Mouse (Mus musculus) kidney, adult 2 months (tissue): Measurements from ENCODE around the gene Arpc2. TPM values are rescaled to one million over a fixed set of nuclear protein-coding genes. Genes with fewer than 3 reads are reported as not detected.

Experiments used
- DNase-seq: peaks from one replicate; pipeline ENCODE4 v3.0.0; 2021
- H3K27ac ChIP-seq: fragments of 200-500 bp; 2 replicates; pipeline ENCODE4 v1.5.1; 2012; ENCODE audit warnings: low read depth, low read length, control low read depth, inconsistent platforms; ENCODE audit not compliant: insufficient read depth
- H3K27me3 ChIP-seq: fragments of 200-500 bp; replicated peaks from 2 replicates; pipeline ENCODE4 v1.6.1; 2012; ENCODE audit warnings: mild to moderate bottlenecking, moderate library complexity, low read length, inconsistent platforms; ENCODE audit not compliant: control insufficient read depth, insufficient read depth
- H3K36me3 ChIP-seq: fragments of 200-500 bp; 2 replicates; pipeline ENCODE4 v1.6.1; 2012; ENCODE audit warnings: mild to moderate bottlenecking, moderate library complexity, low read length, inconsistent platforms; ENCODE audit not compliant: control insufficient read depth, insufficient read depth
- H3K4me1 ChIP-seq: fragments of 200-500 bp; 2 replicates; pipeline ENCODE4 v1.6.1; 2011; ENCODE audit warnings: low read length; ENCODE audit not compliant: control insufficient read depth, insufficient read depth
- H3K4me3 ChIP-seq: fragments of 200-500 bp; 2 replicates; pipeline ENCODE4 v1.5.1; 2011; ENCODE audit warnings: mild to moderate bottlenecking, low read depth, low read length, control low read depth; ENCODE audit not compliant: insufficient read depth
- CTCF ChIP-seq: fragments of 200-500 bp; conservative IDR thresholded peaks from 2 replicates; pipeline ENCODE4 v1.5.1; 2011; ENCODE audit warnings: low read depth, mild to moderate bottlenecking, control low read depth, low read length, moderate library complexity, mixed read lengths; ENCODE audit not compliant: insufficient read depth, insufficient read length
- POLR2A ChIP-seq: fragments of 200-500 bp; IDR thresholded peaks from one replicate; pipeline ENCODE4 v1.6.1; 2011; ENCODE audit warnings: low read depth, low read length, control low read depth
- WGBS: fragments of 180-500 bp; shearing (Covaris S2); methylation state at CpG from one replicate; pipeline ENCODE4 v1.1.7; 2018; 5-methylcytosine and 5-hydroxymethylcytosine counted together
- polyA plus RNA-seq: library from polyadenylated mRNA; depleted of rRNA; stranded (reverse); fragments of >200 nt; gene quantifications from 2 replicates; pipeline ENCODE4 v1.2.3, GENCODE M21; 2012

Arpc2 gene
- polyA plus RNA-seq, 1 experiment: 124 TPM

- no peak for DNase-seq
- H3K36me3 ChIP-seq: peaks cover 21% of the 10 kb centered on the region
- H3K4me1 ChIP-seq: no peaks in the 10 kb centered on the region
- TF ChIP-seq POLR2A (no peak), CTCF (no peak)
- H3K4me3 ChIP-seq: no peak overlapping the region
- 95% methylated on average over 8 of the region's 8 CpGs for WGBS
- no peaks in the 10 kb centered on the region for H3K27me3 ChIP-seq
- no peak overlapping the region for H3K27ac ChIP-seq
Measured at GRCm38 (mm10) chr1:74255704-74256345, 19.9 kb downstream of the Arpc2 start.

- H3K27me3 ChIP-seq: no peaks in the 10 kb centered on the region
- no peak overlapping the region for H3K27ac ChIP-seq
- DNase-seq: no peak
- no peaks in the 10 kb centered on the region for H3K4me1 ChIP-seq
- H3K4me3 ChIP-seq: no peak overlapping the region
- WGBS: 84% methylated on average over 4 of the region's 4 CpGs
- TF ChIP-seq POLR2A (no peak), CTCF (no peak)
- peaks cover 18% of the 10 kb centered on the region for H3K36me3 ChIP-seq
Measured at GRCm38 (mm10) chr1:74256782-74257181, 20.9 kb downstream of the Arpc2 start.

- WGBS: 68% methylated on average over 6 of the region's 6 CpGs
Measured at GRCm38 (mm10) chr1:74262510-74262909, 26.6 kb downstream of the Arpc2 start.

GRCm38 (mm10) chr1:74268750-74269149 lies 32.9 kb downstream of the Arpc2 start:
- Histone ChIP-seq H3K36me3 (no peaks in the 10 kb centered on the region; the same call in 1 of the 2 replicates), H3K27me3 (no peaks in the 10 kb centered on the region), H3K27ac (no peak overlapping the region), H3K4me3 (no peak overlapping the region), H3K4me1 (no peaks in the 10 kb centered on the region)
- 85% methylated on average over 8 of the region's 8 CpGs for WGBS
- no peak for DNase-seq
- TF ChIP-seq CTCF (no peak), POLR2A (no peak)

More at GRCm38 (mm10) chr1:74262510-74262909, 26.6 kb downstream of the Arpc2 start:
- no peaks in the 10 kb centered on the region for H3K27me3 ChIP-seq
- peaks cover 6% of the 10 kb centered on the region; the same call in 1 of the 2 replicates for H3K36me3 ChIP-seq
- no peak overlapping the region for H3K4me3 ChIP-seq
- DNase-seq: no peak
- no peak overlapping the region for H3K27ac ChIP-seq
- no peak for TF ChIP-seq POLR2A
- TF ChIP-seq CTCF: no peak
- no peaks in the 10 kb centered on the region for H3K4me1 ChIP-seq

GRCm38 (mm10) chr1:74271659-74272058 lies 35.8 kb downstream of the Arpc2 start:
- H3K27me3 ChIP-seq: no peaks in the 10 kb centered on the region

GRCm38 (mm10) chr1:74275015-74275414 lies 39.1 kb downstream of the Arpc2 start:
- DNase-seq: no peak
- no peaks in the 10 kb centered on the region; the same call in 1 of the 2 replicates for H3K4me1 ChIP-seq
- no peak overlapping the region for H3K27ac ChIP-seq
- TF ChIP-seq POLR2A (no peak), CTCF (no peak)
- no peaks in the 10 kb centered on the region for H3K36me3 ChIP-seq
- no peaks in the 10 kb centered on the region for H3K27me3 ChIP-seq
- H3K4me3 ChIP-seq: no peak overlapping the region
- 35% methylated on average over 9 of the region's 9 CpGs for whole genome bisulfite sequencing

More at GRCm38 (mm10) chr1:74271659-74272058, 35.8 kb downstream of the Arpc2 start:
- no peaks in the 10 kb centered on the region for H3K4me1 ChIP-seq
- WGBS: 75% methylated on average over 4 of the region's 4 CpGs
- DNase-seq: no peak
- no peak overlapping the region for H3K4me3 ChIP-seq
- no peaks in the 10 kb centered on the region; the same call in 1 of the 2 replicates for H3K36me3 ChIP-seq
- no peak for TF ChIP-seq CTCF
- TF ChIP-seq POLR2A: no peak
- H3K27ac ChIP-seq: no peak overlapping the region

- TF ChIP-seq POLR2A: no peak
- no peak for TF ChIP-seq CTCF
- no peak for DNase-seq
- WGBS: 69% methylated on average over 6 of the region's 6 CpGs
- Histone ChIP-seq H3K27ac (no peak overlapping the region), H3K36me3 (peaks cover 3% of the 10 kb centered on the region; the same call in 1 of the 2 replicates), H3K27me3 (no peaks in the 10 kb centered on the region), H3K4me1 (no peaks in the 10 kb centered on the region; the same call in 1 of the 2 replicates), H3K4me3 (no peak overlapping the region)
Measured at GRCm38 (mm10) chr1:74277041-74277440, 41.2 kb downstream of the Arpc2 start.
